Mouse (Mus musculus): ENCODE results near the gene Hcrtr1.

Gene Hcrtr1

DNA sequence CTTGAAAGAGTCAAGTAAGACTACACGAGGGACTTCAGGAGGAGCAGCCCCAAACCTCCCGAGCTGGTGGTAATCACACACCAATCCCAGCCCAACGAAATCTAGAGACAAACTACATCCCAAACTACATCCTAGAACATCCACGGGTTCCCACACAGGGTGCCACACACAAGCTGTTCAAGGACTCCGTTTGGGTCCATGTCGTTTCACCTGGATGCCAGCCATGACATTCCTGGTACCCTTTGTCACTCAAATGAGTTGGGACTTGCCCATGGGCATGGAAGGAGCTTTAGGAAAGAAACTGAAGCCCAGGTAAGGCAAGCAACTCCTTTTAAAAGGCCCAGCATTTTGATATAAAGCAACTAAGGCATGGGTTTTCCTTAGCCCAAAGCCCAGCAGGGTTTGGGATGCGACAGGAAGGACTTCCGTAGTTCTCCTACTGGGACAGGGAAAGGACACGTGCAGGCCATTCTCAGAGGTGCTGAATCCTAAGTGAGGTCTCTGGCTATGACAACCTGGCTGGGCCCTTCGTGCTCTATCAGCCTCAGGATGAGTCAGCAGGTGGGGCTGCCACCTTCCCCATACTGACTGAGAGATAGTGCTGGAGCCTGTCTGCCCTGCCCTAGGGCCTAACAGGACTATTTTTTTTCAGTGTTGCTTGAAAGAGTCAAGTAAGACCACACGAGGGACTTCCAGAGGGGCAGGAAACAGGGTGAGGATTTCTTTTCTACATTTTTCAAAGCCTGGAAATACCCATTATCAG, 34.1 kb upstream of the Hcrtr1 start:
- no peak for TF ChIP-seq GATA4 (IDR thresholded peaks at IDR 0.05; ENCODE audit: insufficient replicate concordance, low read length)

DNA sequence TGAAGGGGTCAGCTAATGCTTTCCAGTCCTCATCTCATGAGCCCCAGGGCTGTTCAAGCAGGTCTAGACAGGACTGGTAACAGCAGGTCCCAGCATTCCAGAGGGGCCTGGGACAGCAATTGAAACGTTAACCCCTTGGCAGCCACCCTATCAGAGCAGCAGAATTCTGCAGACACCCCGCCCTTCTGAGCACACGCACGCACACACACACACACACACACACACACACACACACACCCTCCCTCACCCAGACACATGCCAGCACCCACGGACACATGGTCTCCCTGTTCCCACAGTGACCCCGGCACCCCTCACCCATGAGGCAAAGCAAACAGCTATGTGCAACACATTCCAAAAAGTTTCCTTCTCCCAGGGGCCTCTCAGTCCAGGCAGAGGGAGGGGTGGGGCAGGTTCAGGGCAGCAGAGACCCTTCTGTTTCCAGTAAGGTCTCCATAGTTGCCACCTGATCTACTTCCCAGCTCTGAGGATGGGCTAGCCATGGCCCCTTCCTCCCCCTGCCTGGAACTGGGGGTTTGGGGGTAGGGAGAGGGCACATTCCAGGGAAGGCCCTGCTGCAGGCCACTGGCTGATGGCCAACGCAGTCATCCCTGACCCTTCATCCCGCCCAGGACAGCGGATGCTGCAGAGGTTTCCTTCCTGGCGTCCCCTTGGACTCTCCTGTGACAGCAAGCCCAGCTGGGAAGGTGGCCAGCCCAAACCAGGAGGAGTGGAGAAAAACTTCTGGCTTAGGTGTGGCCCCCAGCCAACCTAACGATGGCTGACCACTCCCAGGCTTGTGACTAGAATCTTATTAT, 33.0 kb upstream of the Hcrtr1 start:
- no peak for TF ChIP-seq GATA4 (IDR thresholded peaks at IDR 0.05; ENCODE audit: insufficient replicate concordance, low read length)

DNA sequence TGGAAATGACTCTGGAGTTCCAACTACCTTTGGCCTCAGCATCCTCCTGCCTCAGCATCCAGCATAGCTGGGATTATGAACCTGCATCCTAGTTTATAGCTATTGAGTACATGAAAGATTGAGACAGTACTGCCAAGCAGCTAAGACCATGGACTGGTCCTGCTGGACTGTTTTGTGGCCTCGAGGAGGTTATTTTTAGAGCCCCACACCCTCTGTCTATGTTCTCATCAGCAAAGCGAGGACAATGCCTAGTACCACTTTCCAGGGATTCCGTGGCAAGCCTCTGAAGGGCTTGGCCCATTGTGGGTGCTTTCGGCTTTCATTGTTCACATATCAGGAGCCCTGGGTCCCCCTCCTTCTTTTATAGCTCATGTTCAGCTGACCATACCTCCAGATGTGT, 31.2 kb upstream of the Hcrtr1 start:
- no peak for TF ChIP-seq GATA4 (IDR thresholded peaks at IDR 0.05; ENCODE audit: insufficient replicate concordance, low read length)

DNA sequence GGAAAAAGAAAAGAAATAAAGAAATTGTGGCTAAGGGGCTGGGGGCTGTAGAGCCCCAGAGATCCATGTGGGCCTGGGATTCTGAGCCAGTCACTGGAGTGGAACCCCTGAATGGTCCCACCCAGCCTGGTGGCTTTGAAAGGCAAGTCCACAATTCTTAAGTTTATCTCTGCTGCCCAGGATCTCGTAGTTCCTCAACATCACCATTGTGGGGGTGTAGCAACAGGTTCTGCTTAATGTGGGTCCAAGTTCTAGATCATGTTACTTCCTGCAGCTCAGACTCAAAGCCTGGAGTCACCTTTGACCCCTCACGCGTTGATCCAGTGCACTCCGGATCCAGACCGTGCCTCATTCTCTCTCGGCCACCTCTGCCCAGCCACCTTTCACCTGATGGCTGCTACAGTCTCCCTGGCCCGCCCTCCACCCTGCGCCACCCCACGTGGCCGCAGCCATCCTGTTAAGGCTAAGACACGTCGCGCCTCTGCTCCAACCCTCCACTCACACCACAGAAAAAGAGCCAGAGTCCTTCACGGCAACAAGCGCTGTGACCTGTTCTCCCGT, 30.3 kb upstream of the Hcrtr1 start:
- no peak for TF ChIP-seq GATA4 (IDR thresholded peaks at IDR 0.05; ENCODE audit: insufficient replicate concordance, low read length)

DNA sequence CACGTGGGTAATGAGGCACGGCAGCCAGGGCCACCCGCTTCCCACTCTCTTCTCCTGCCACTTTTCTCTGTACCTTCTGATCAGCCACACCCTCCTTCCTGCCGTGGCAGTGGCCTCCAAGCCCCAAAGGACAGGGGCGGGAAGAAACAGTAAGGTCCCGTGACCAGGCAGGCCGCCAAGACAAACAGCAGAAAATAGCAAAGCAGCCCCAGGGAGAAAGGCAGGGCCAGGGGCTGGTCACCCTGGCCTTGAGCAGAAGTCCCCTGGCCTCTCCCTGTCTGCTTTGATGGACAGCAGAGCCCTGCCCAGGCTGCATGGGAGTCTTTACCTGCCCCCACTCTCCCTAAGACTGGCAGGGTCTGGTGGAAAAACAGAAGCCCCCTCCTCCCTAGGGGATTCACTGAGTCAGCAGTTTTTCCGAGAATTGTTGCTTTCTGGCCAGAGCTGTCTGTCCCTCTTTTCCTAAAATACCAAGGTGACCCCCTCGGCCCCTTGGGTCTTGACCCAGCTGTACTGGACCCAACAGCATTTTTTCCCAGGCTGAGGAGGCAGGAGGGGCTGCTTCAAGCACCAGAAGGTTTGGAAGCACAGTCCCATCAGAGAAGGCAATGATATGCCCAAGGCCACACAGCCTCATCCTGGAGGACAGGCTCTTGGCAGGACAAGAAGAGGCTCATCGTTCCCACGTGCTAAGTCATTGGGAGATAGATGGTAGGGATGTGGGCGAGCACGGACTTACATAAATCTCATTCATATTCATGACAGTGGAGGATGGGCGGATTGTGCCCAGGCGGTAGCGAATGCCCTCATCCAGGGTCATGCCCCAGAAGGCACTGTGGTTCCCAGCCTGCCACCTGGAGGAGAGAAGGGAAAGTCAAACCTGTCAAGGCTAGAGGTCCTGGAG, 29.4 kb upstream of the Hcrtr1 start:
- no peak for TF ChIP-seq GATA4 (IDR thresholded peaks at IDR 0.05; ENCODE audit: insufficient replicate concordance, low read length)

DNA sequence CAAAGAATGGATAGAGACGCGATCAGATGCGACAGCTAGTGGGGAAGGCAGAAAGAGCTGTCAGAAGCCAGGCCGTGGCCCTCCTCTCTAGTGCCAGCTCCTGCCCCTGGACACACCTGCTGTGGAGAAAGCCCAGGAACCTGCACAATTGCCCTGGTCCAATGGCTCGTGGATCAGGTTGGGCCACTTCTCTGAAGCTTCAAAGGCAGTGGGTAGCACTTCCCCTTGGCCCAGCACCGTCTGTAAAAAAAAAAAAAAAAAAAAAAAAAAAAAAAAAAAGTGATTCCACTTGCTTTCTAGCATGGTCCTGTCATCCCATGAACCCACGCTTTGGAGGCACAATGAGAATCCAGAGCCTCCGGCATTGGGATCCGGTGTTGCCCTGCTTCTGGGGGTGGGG, 28.7 kb upstream of the Hcrtr1 start:
- TF ChIP-seq GATA4 (IDR thresholded peaks at IDR 0.05; ENCODE audit: insufficient replicate concordance, low read length): no peak

DNA sequence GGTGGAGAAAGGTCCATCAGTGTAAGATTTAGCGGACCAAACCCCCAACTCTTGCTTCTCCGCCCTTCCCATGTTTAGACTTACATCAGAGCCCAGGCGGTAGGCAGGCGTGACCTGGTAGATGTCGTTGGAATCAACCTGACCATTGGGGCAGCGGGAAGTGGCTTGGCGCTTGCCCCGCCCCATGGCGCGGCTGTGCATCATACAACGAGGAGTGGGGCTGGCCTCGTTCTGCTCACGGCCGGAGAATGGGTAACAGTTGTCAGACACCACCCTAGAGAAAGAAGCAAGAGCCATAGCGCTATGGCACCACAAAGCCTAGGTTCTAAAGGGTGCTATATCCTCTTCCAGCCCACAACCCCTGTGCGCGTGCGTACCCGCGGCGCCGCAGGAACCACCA, 28.2 kb upstream of the Hcrtr1 start:
- no peak for TF ChIP-seq GATA4 (IDR thresholded peaks at IDR 0.05; ENCODE audit: insufficient replicate concordance, low read length)

DNA sequence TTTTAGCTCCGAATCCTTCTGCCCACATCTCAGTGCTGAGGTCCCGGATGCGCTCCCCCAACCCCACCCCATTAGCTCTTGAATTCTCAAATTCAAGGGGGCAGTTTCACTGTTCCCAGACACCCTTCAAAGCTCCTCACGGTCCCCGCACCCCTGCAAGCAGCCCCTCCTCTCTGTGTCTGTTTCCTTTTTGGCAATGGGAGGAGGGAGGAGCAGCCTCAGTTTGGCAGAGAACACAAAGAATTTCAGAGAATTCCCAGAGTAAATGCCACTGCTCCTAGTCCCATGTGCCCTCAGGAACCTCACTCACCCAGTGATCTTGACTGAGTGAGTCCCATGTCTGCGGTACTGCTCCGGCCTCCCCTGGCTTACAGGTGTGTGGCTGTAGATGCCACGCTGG, 27.4 kb upstream of the Hcrtr1 start:
- TF ChIP-seq GATA4 (IDR thresholded peaks at IDR 0.05; ENCODE audit: insufficient replicate concordance, low read length): no peak

DNA sequence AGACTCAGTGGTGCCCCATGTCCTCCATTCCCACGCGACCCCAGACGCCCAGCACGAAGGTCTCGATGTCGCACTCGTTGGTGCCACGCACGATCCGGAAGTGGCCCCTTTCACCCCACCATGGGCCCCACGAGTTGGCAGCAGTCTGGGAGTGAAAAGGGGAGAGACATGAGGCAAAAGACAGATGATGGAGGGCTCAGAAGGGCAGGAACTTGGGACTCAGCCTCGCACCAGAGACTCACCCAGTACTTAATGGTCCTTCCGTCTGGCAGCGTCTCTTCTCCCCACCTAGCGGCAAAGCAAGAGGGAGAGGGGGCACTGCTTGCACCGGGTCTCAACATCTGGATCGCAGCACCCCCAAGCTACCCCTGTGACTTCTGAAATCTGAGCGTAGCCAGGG, 26.9 kb upstream of the Hcrtr1 start:
- no peak for TF ChIP-seq GATA4 (IDR thresholded peaks at IDR 0.05; ENCODE audit: insufficient replicate concordance, low read length)

DNA sequence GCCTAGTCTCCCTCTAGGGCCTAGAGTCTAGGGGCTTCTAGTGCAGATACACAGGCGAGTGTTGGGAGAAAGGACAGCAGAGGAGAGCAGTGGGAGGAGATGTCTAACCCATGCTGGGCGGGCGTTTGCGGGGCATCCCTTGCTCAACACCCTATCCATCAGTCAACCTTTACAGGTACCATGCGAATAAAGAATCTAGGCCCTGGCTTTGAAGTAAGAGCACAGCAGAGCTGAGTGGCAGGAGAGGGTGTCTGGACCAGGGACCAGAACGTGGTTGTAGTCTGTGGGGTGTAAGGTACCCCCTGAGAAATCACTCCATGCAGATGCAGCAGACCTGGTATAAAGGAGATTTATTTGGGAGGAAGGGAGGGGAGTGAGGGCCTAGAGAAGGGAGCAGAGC, 25.0 kb upstream of the Hcrtr1 start:
- TF ChIP-seq GATA4 (IDR thresholded peaks at IDR 0.05; ENCODE audit: insufficient replicate concordance, low read length): no peak

DNA sequence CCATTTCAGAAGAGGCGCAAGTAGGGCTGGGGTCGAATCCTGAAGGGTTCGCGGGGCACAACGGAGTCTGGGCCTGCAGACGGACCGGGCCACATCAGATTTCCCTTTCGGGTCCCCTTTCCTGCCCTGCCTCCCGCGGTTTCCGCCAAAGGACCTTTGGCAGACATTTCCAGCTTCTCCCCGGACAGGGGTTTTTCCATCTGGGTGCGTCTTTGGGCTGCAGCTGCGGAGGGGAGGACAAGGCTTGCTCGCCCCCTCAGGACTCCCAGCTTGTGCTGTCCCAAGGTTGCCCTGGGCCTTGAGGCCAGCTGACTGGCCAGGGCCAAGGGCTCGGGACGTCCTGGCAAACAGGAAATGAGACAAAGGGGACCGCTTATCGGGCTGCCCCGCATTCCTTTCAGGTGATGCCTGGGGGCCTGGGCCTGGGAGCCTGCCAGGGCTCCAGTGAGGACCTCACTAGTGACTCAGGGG, 24.3 kb upstream of the Hcrtr1 start:
- peak; percentile 96; the same call in 1 of the 2 replicates for TF ChIP-seq GATA4 (IDR thresholded peaks at IDR 0.05; ENCODE audit: insufficient replicate concordance, low read length)

DNA sequence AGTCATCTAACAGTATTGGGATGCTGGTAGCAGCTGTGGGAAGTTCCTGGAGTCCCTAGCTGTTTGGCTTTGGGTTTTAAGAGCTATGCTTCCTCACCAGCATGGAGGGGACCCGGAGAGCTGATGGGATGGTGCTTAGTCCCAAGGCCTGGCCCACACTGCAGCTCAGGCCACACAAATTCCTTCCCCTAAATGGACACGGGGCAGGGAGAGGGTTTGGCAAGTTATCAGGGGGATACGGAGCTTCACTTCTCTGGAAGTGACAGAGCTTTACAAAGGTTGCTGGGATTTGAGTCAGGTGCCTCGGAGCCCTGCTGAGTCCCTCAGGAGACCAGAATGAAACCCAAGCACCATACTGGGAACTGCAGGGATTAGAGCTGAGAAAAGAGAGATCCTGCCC, 22.2 kb upstream of the Hcrtr1 start:
- no peak for TF ChIP-seq GATA4 (IDR thresholded peaks at IDR 0.05; ENCODE audit: insufficient replicate concordance, low read length)

DNA sequence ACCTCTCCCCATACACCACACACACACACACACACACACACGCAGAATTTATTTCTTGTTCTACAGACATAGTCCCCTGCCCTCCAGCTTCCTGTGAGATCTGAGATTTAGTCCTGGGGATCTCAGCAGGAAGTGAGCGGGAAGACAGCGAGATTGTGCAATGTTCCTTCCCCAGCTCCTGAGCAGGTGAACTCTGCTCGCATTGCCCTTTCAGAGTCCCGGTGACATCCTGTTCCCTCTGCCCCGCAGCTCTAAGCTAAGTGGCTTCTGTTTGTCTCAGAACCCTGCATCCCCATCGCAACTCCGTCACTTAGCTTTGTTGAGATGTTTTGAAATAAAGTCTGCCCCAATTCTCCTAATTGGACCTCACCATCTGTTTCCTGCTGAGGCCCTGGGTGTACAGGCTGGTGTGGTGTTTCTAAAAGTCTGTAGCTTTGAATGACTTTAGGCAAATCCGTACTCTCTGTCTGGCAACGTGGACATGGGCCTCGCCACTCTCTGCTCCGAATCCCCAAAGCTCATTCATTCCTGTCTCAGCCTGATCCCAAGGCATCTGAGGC, 17.7 kb upstream of the Hcrtr1 start:
- TF ChIP-seq GATA4 (IDR thresholded peaks at IDR 0.05; ENCODE audit: insufficient replicate concordance, low read length): peak; percentile 37; the same call in 1 of the 2 replicates

DNA sequence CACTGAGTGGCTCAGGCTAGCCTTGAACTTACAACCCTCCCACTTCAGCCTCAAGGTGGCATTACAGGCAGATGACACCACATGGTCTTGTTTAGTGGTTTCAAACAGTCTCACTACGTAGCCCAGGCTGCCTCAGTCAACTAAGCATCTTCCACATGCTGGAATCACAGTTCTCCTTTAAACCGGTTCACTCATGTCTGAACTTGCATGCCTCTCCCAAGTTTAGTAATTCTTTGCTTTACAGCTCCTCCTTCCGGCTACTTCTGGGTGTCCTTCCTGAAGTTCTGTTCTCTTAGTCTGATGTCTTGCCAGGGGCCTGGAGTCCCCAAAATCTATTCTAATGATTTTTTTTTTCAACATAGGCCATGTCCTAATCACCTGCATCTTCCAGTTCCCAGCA, 15.1 kb upstream of the Hcrtr1 start:
- TF ChIP-seq GATA4 (IDR thresholded peaks at IDR 0.05; ENCODE audit: insufficient replicate concordance, low read length): no peak

DNA sequence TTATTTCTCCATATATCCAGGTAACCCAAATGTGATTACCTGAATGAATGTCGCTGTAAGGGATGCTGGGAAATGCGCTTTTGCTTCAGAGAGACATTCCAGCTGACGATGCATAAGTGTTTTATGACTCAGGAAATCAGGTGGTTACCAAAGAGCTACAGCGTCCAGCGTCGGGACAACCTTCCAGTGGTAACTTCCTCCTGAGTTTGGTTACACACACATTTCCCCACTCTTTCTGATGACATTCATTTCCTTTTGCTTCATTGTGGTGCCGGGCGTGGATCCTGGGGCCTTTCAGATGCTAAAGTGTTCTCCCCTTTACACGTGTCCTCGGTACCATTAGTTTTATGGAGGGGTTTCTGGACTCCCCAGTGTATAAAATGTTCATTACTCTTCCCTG, 9.2 kb upstream of the Hcrtr1 start:
- no peak for TF ChIP-seq GATA4 (IDR thresholded peaks at IDR 0.05; ENCODE audit: insufficient replicate concordance, low read length)
